Mouse (Mus musculus): ENCODE measurements around the gene Nyap1.

The Nyap1 gene

GRCm38 (mm10) chr5:137742836-137743235, 1.4 kb upstream of the Nyap1 start:
- no peak for DNase-seq

- DNase-seq, result no peak
These were observed 641 bp upstream of the Nyap1 start for GRCm38 (mm10) chr5:137742048-137742447.

- no peak for DNase-seq
These were observed 901 bp downstream of the Nyap1 start for GRCm38 (mm10) chr5:137740506-137740905.

GRCm38 (mm10) chr5:137739471-137739870, 1.9 kb downstream of the Nyap1 start:
- DNase-seq, result no peak

GRCm38 (mm10) chr5:137738516-137738915, 2.9 kb downstream of the Nyap1 start:
- DNase-seq, result peak; percentile 71

- peak; percentile 70 for DNase-seq
These were observed 3.9 kb downstream of the Nyap1 start for GRCm38 (mm10) chr5:137737400-137737940.

- DNase-seq, result peak; percentile 95
These were observed 6.9 kb downstream of the Nyap1 start for GRCm38 (mm10) chr5:137734289-137735061.

GRCm38 (mm10) chr5:137733638-137734288, 7.6 kb downstream of the Nyap1 start:
- DNase-seq, result peak; percentile 65

GRCm38 (mm10) chr5:137726767-137727166, 14.6 kb downstream of the Nyap1 start:
- DNase-seq, result no peak

- DNase-seq, result no peak
These were observed 17.6 kb downstream of the Nyap1 start for GRCm38 (mm10) chr5:137723840-137724239.

- DNase-seq, result peak; percentile 41
These were observed 20.7 kb downstream of the Nyap1 start for GRCm38 (mm10) chr5:137720558-137721164.

GRCm38 (mm10) chr5:137719088-137719487, 22.3 kb downstream of the Nyap1 start:
- no peak for DNase-seq

- DNase-seq, result no peak
These were observed 23.2 kb downstream of the Nyap1 start for GRCm38 (mm10) chr5:137718020-137718790.

GRCm38 (mm10) chr5:137715685-137716084, 25.7 kb downstream of the Nyap1 start:
- DNase-seq, result no peak

GRCm38 (mm10) chr5:137713454-137713853, 28.0 kb downstream of the Nyap1 start:
- DNase-seq, result no peak

- peak; percentile 65 for DNase-seq
These were observed 34.3 kb downstream of the Nyap1 start for GRCm38 (mm10) chr5:137706913-137707633.

GRCm38 (mm10) chr5:137705242-137705641, 36.2 kb downstream of the Nyap1 start:
- no peak for DNase-seq

GRCm38 (mm10) chr5:137699850-137700249, 41.6 kb downstream of the Nyap1 start:
- DNase-seq, result no peak

- no peak for DNase-seq
These were observed 42.3 kb downstream of the Nyap1 start for GRCm38 (mm10) chr5:137699080-137699479.

- no peak for DNase-seq
These were observed 45.5 kb downstream of the Nyap1 start for GRCm38 (mm10) chr5:137695930-137696329.

GRCm38 (mm10) chr5:137694796-137695195, 46.6 kb downstream of the Nyap1 start:
- no peak for DNase-seq

- DNase-seq, result no peak
These were observed 49.5 kb downstream of the Nyap1 start for GRCm38 (mm10) chr5:137691881-137692280.
